Mouse (Mus musculus) hindbrain, embryonic 12.5 days (tissue): Measurements from ENCODE around the gene Gm3336. TPM values are rescaled to one million over a fixed set of nuclear protein-coding genes. Genes with fewer than 3 reads are reported as not detected.

Source experiments
- ATAC-seq: fragments of 200-750 bp; cut with Nextera tagmentation; 2 replicates; pipeline ENCODE4 v1.8.0; 2017; ENCODE audit warnings: moderate TSS enrichment; ENCODE audit not compliant: low FRiP score
- H3K27ac ChIP-seq: fragments of 300-500 bp; sonication (generic); 2 replicates; pipeline ENCODE4 v1.5.1; 2016; ENCODE audit warnings: mild to moderate bottlenecking
- H3K27me3 ChIP-seq: fragments of 300-500 bp; sonication (generic); 2 replicates; pipeline ENCODE4 v1.6.1; 2016; ENCODE audit warnings: mild to moderate bottlenecking
- H3K36me3 ChIP-seq: fragments of 300-500 bp; sonication (generic); 2 replicates; pipeline ENCODE4 v1.6.1; 2016; ENCODE audit warnings: mild to moderate bottlenecking
- H3K4me1 ChIP-seq: fragments of 300-500 bp; sonication (generic); 2 replicates; pipeline ENCODE4 v1.6.1; 2016
- H3K4me2 ChIP-seq: fragments of 300-500 bp; sonication (generic); replicated peaks from 2 replicates; pipeline ENCODE4 v1.6.1; 2016; ENCODE audit warnings: mild to moderate bottlenecking
- H3K4me3 ChIP-seq: fragments of 300-500 bp; sonication (generic); 2 replicates; pipeline ENCODE4 v1.5.1; 2016; ENCODE audit warnings: mild to moderate bottlenecking
- H3K9ac ChIP-seq: fragments of 300-500 bp; sonication (generic); 2 replicates; pipeline ENCODE4 v1.6.1; 2016; ENCODE audit warnings: mild to moderate bottlenecking, moderate library complexity
- H3K9me3 ChIP-seq: fragments of 300-500 bp; sonication (generic); replicated peaks from 2 replicates; pipeline ENCODE4 v1.6.1; 2016; ENCODE audit warnings: mild to moderate bottlenecking
- WGBS: fragments of 180-500 bp; shearing (Covaris S2); methylation state at CpG from one replicate; pipeline ENCODE4 v1.1.7; 2016; 5-methylcytosine and 5-hydroxymethylcytosine counted together
- polyA plus RNA-seq: library from polyadenylated mRNA; unstranded; fragments of >200 nt; fragmentation: Nextera tagmentation; extraction: Ambion mirVana; gene quantifications from 2 replicates; pipeline ENCODE4 v1.2.1, GENCODE M21; 2016

Gm3336 gene
- polyA plus RNA-seq, 1 experiment from 2014 or later = not detected

DNA sequence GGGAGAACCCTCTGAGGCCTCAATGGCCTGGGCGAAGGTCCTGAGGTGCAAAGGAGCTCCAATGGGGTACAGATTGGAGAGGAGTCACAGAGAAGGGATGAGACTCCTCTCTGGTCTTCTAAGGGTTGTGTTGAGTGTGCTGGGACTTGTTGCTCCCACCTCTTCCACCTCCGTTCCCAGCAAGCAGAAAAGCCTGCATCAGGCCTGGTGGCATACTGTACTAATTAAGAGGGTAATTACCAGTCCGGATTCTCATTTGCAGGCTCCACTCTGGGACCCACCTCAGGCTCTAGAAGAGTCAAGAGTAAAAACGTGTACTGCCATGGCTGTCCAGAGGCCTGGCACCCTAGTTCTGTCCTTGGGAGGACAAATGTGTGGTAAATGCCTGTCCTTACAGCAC lies 21.4 kb upstream of the Gm3336 start:
- no peak for ATAC-seq
- H3K9me3 ChIP-seq = no peaks in the 10 kb centered on the region
- H3K4me2 ChIP-seq = peak overlapping the region; percentile 55
- H3K4me1 ChIP-seq = peaks cover 48% of the 10 kb centered on the region
- H3K36me3 ChIP-seq = no peaks in the 10 kb centered on the region
- 38% methylated on average over 4 of the region's 4 CpGs for WGBS
- H3K27me3 ChIP-seq = no peaks in the 10 kb centered on the region
- peak overlapping the region; percentile 56 for H3K9ac ChIP-seq
- H3K4me3 ChIP-seq = peak overlapping the region; percentile 17
- peak overlapping the region; percentile 77 for H3K27ac ChIP-seq

DNA sequence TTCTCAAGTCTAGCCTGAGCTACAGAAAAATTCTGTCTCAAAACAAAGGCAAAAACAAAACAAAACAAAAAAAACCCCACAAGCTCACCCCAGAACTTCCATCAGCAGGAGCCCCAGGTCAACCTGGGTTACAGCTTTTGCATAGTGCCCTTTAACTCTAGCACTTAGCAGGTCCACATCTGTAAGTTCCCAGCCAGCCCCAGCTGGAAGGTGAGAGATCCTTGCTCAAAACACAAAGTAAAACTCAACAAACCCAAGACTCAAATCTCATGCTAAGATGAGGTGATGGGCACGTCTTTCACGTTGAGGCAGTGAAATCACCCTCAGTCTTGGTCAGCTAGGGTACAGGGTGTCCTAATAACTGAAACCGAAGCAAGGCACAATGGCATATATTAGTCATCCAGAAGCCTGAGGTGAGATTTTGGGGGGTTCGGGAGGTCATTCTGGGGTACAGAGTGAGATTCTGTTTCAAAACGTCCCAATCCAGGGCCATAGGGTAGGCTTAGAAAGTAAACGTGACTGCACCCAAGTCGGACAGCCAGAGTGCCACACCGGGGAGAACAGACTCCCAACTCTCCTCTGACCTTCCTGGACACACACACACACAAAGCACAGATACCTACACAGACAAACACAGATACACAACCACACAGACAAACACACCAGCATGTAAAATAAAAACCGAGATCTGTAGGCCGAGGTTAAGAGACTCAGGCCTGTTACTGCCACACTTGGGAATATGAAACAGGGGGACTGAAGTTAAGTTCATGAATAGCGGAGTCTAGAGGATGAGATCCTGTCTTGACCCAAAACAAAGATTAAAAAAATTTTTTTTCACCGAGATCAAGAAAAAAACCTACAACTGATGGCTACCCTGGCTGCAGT lies 20.7 kb upstream of the Gm3336 start:
- Histone ChIP-seq H3K4me1 (peaks cover 50% of the 10 kb centered on the region), H3K36me3 (0 out of 2 replicates have a peak, but pooled peaks cover 2% of the 10 kb centered on the region), H3K9ac (peak overlapping the region; percentile 60), H3K9me3 (no peaks in the 10 kb centered on the region), H3K4me3 (peak overlapping the region; percentile 99), H3K4me2 (peak overlapping the region; percentile 68), H3K27ac (peak overlapping the region; percentile 98), H3K27me3 (no peaks in the 10 kb centered on the region)
- 72% methylated on average over 12 of the region's 12 CpGs for WGBS
- no peak for ATAC-seq

DNA sequence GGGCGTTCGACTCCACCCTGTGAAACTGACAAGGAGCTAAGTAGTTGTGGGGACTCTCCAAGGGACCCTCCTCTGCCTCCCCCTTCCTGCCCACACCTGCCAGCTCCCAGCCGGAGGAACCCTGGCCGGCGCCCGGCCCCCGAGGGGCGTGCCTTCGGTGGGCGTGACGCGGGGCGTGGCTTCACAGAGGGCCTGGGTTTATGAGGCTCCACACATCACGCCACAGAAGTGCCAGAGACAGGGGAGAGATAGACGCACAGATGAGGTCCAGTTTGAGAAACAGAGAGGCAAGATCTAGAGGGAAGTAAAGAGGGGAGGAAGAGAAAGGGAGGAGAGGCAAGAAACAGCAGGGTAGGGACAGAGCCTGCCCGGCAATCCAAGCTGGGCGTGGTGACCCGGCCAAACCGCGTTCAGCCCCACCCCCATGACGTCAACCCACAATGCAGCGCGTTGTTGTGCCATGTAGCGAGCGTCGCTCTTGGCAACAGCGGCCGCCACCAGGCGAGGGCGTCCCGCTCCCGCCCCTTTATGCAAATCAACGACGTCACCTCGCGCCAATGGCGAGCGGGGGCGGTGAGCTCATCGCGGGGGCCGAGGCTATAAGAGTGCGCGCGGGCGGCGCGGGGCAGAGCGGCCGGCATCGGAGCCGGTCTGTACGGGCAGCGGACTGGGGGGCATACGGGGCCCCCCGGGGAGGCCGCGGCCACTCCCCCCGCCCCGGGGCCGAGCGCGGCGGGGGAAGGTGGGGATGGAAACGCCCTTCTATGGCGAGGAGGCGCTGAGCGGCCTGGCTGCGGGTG lies 19.8 kb upstream of the Gm3336 start, which contains the start of gene Jund:
Jund (plus strand) TSS at position 640 of the 800 bp plus-strand sequence.
- H3K27me3 ChIP-seq = no peaks in the 10 kb centered on the region
- ATAC-seq = peak; percentile 89
- peaks cover 57% of the 10 kb centered on the region for H3K4me1 ChIP-seq
- under 1% methylated on average over 55 of the region's 69 CpGs for WGBS
- peaks cover 11% of the 10 kb centered on the region for H3K36me3 ChIP-seq
- H3K9me3 ChIP-seq = no peaks in the 10 kb centered on the region
- peak within 1 kb of the TSS; percentile 98 for H3K27ac ChIP-seq
- H3K9ac ChIP-seq = peak within 1 kb of the TSS; percentile 100
- H3K4me3 ChIP-seq = peak within 1 kb of the TSS; percentile 99
- H3K4me2 ChIP-seq = peak within 1 kb of the TSS; percentile 68

DNA sequence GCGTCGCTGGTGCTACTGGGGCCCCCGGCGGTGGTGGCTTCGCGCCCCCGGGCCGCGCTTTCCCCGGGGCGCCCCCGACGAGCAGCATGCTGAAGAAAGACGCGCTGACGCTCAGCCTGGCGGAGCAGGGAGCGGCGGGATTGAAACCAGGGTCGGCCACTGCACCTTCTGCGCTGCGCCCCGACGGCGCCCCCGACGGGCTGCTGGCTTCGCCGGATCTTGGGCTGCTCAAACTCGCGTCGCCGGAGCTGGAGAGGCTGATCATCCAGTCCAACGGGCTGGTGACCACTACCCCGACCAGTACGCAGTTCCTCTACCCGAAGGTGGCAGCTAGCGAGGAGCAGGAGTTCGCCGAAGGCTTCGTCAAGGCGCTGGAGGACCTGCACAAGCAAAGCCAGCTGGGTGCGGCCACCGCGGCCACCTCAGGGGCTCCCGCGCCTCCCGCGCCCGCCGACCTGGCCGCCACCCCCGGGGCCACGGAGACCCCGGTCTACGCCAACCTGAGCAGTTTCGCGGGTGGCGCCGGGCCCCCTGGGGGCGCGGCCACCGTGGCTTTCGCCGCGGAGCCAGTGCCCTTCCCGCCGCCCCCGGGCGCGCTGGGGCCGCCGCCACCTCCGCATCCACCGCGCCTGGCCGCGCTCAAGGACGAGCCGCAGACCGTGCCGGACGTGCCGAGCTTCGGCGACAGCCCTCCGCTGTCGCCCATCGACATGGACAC lies 19.1 kb upstream of the Gm3336 start:
- peaks cover 15% of the 10 kb centered on the region for H3K36me3 ChIP-seq
- peak overlapping the region; percentile 98 for H3K27ac ChIP-seq
- H3K4me1 ChIP-seq = peaks cover 59% of the 10 kb centered on the region
- ATAC-seq = peak; percentile 20
- no peaks in the 10 kb centered on the region for H3K9me3 ChIP-seq
- under 1% methylated on average over 89 of the region's 89 CpGs for WGBS
- no peaks in the 10 kb centered on the region for H3K27me3 ChIP-seq
- H3K4me2 ChIP-seq = peak overlapping the region; percentile 68
- peak overlapping the region; percentile 100 for H3K9ac ChIP-seq
- H3K4me3 ChIP-seq = peak overlapping the region; percentile 99

DNA sequence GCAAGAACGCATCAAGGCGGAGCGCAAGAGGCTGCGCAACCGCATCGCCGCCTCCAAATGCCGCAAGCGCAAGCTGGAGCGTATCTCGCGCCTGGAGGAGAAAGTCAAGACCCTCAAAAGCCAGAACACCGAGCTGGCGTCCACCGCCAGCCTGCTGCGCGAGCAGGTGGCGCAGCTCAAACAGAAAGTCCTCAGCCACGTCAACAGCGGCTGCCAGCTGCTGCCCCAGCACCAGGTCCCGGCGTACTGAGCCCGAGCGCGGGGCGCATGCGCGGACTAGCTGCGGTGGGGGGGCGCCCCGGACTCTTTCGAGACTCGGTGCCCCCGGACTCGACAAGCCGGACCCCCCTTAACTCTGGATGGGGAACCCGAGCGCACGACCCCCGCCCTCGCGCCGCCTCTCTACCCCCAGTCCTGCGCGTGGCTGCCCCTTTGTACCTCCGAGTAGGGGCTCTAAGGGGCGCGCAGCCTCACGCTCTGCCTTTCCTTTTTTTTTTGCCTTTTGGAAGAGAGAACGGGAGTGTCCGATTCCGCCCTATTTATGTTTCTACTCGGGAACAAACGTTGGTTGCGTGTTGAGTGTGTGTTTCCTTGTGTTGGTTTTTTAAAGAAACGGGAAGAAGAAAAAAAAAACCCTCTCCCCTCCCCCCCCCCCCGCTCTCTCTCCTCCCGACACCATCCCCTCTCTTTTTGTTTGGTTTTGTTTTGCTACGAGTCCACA lies 18.3 kb upstream of the Gm3336 start:
- peak overlapping the region; percentile 100 for H3K9ac ChIP-seq
- no peaks in the 10 kb centered on the region for H3K9me3 ChIP-seq
- H3K4me2 ChIP-seq = peak overlapping the region; percentile 68
- no peaks in the 10 kb centered on the region for H3K27me3 ChIP-seq
- peaks cover 15% of the 10 kb centered on the region for H3K36me3 ChIP-seq
- peak overlapping the region; percentile 98 for H3K27ac ChIP-seq
- WGBS = under 1% methylated on average over 58 of the region's 59 CpGs
- H3K4me3 ChIP-seq = peak overlapping the region; percentile 99
- peaks cover 59% of the 10 kb centered on the region for H3K4me1 ChIP-seq
- no peak for ATAC-seq

DNA sequence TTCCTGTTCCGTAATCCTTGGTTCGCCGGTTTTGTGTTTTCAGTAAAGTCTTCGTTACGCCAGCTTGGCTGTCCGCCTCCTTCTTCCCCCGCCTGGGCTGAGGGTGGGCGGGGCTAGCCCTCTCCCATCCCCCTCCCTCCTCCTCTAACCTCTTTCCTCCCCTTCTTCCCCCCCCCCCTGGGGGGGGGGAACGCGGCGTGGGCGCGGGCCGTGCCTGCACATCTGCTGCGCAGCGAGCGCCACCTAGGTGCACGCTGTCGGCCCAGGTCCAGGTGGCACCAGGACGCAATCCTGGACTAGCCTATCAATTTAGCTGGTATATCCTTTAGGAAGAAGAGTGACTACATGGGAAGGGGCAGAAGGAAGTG lies 17.8 kb upstream of the Gm3336 start:
- H3K36me3 ChIP-seq = peaks cover 15% of the 10 kb centered on the region
- no peaks in the 10 kb centered on the region for H3K27me3 ChIP-seq
- H3K9me3 ChIP-seq = no peaks in the 10 kb centered on the region
- peak overlapping the region; percentile 100 for H3K9ac ChIP-seq
- WGBS = under 1% methylated on average over 20 of the region's 20 CpGs
- peaks cover 54% of the 10 kb centered on the region for H3K4me1 ChIP-seq
- peak; percentile 24 for ATAC-seq
- H3K27ac ChIP-seq = peak overlapping the region; percentile 98
- H3K4me3 ChIP-seq = peak overlapping the region; percentile 99
- H3K4me2 ChIP-seq = peak overlapping the region; percentile 68

DNA sequence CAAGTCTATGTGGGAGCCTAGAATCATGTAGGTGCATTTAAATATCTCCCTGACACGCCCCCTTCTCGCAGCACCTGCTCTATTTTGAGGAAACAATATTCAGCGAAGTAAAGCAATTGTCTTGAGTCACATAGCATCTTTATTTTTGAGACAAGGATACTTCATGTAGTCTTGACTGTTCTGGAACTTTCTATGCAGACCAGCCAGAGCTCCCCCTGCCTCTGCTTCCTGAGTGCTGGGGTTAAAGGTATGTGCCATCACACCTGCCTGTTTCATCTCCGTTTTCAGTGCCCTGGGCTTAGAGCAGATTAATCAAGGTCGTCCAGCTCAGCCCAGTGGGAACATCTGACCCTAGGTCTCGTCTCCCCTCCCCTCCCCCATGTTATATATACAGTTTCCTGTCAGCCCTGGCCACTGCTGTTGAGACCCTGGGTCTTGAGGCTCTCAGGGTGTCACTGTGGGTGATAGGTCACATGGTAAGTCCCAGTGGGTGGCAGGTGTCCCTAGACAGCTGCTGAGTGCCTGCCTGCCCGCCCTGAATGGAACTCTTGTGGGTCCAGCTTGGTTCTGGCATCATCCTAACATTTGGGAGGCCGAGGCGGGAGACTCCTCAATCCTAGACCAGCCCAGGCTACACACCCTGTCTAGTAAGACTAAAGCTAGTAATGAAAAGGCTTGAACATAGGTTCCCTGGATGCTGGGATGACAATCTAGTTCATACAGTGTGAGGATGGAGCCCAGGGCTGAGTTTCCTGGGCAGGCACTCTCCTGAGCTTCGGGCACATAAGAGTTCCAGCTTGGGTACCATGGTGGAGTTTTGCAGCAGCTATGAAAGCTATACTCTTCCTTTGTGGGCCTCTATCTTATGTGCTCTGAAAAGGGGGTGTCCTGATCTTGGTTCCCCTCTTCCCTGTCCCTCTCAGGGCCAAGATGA lies 17.0 kb upstream of the Gm3336 start:
- Histone ChIP-seq H3K27ac (peak overlapping the region; percentile 98), H3K27me3 (no peaks in the 10 kb centered on the region), H3K4me2 (peak overlapping the region; percentile 68), H3K4me1 (peaks cover 46% of the 10 kb centered on the region), H3K36me3 (peaks cover 15% of the 10 kb centered on the region), H3K4me3 (peak overlapping the region; percentile 99), H3K9me3 (no peaks in the 10 kb centered on the region), H3K9ac (peak overlapping the region; percentile 100)
- 53% methylated on average over 10 of the region's 10 CpGs for WGBS
- no peak; the same call in 1 of the 2 replicates for ATAC-seq

DNA sequence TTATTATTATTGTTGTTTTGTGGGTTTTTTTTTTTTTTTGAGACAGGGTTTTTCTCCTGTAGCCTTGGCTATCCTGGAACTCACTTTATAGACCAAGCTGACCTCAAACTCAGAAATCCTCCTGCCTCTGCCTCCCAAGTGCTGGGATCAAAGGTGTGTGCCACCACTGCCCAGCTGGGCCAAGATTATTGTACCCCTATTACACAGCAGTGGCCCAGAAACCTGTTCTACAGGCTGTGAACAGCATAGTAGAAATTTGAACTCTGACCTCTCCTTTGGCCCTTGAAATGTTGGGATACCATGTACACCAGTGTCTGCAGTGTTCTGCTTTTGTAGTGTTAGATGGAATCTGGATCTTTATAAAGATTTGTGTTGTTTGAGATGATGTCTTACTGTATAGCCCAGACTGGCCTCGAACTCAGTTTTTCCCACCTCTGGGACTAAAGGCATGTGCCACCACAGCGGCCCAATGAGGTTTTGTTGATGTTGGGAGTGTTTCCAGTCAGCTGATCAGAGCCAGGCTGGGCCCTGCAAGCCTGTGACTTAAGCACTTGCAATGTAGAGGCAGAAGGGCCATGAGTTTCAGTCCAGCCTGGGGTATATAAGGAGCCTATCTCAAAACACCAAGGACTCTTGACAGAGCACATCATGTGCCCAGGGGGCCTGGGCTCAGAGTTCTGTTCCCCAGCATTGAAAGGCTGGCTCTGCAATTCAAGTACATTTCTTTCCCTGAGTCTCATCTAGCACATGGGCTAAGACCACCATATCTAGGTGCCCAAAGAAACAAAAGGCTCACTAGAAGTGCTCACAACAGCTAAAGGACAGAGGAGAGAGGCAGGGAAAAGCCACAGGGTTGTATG lies 16.1 kb upstream of the Gm3336 start:
- 81% methylated on average over 2 of the region's 2 CpGs for WGBS
- H3K27ac ChIP-seq = no peak overlapping the region
- H3K36me3 ChIP-seq = peaks cover 18% of the 10 kb centered on the region
- H3K4me1 ChIP-seq = peaks cover 37% of the 10 kb centered on the region
- no peak for ATAC-seq
- H3K4me2 ChIP-seq = peak overlapping the region; percentile 68
- no peak overlapping the region for H3K4me3 ChIP-seq
- no peak overlapping the region for H3K9ac ChIP-seq
- H3K9me3 ChIP-seq = no peaks in the 10 kb centered on the region
- no peaks in the 10 kb centered on the region for H3K27me3 ChIP-seq

DNA sequence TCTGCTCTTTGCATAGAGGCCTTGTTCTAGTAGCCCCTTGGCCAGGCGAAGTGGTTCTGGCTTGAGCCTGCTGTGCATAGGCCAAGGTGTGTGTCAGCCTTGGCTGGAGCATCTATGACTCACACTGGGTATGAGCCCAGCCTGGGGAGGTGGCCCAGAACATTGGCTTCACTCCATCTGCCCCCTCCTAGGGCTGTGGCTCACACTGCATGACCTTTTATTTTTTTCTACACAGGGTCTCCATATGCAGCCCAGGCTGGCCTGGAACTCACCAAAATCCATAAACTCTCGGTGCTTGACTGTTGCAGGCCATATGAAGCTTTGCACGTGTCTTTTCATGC lies 15.5 kb upstream of the Gm3336 start:
- H3K4me2 ChIP-seq = no peak overlapping the region
- WGBS = 86% methylated on average over 3 of the region's 3 CpGs
- peaks cover 18% of the 10 kb centered on the region for H3K36me3 ChIP-seq
- H3K4me3 ChIP-seq = no peak overlapping the region
- H3K27me3 ChIP-seq = no peaks in the 10 kb centered on the region
- no peak for ATAC-seq
- no peaks in the 10 kb centered on the region for H3K9me3 ChIP-seq
- H3K27ac ChIP-seq = no peak overlapping the region
- peaks cover 32% of the 10 kb centered on the region for H3K4me1 ChIP-seq
- no peak overlapping the region for H3K9ac ChIP-seq

DNA sequence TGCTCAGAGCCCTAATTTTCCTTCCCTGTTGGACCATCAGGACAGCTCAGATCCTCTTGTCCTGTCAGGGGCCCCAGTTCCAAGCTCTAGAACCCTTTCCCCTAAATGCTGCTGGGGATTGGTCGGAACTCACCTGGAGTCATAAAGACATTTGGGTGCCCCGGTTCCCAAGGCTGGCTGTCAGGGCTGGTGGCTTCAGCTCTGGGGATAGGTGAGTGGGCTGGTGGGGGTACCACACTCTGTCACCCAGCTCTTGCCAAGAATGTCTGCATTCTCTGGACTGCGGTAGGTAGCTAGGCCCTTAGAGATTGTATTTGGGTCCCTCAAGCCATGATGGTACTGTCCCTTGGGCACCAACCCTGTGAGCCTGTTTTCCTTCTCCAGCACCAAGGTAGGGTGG lies 15.1 kb upstream of the Gm3336 start, which contains the start of gene Iqcn:
Iqcn (plus strand) TSS at position 171 of the 400 bp plus-strand sequence.
- ATAC-seq = no peak
- no peaks in the 10 kb centered on the region for H3K27me3 ChIP-seq
- H3K4me2 ChIP-seq = peak within 1 kb of the TSS; percentile 68
- 95% methylated on average over 3 of the region's 3 CpGs for WGBS
- no peak within 1 kb of the TSS for H3K27ac ChIP-seq
- peaks cover 27% of the 10 kb centered on the region for H3K4me1 ChIP-seq
- H3K9me3 ChIP-seq = no peaks in the 10 kb centered on the region
- 0 out of 2 replicates have a peak within 1 kb of the TSS, but pooled peaks have one; percentile 8 for H3K9ac ChIP-seq
- H3K36me3 ChIP-seq = peaks cover 18% of the 10 kb centered on the region
- H3K4me3 ChIP-seq = no peak within 1 kb of the TSS
